In the genomic region with DNA sequence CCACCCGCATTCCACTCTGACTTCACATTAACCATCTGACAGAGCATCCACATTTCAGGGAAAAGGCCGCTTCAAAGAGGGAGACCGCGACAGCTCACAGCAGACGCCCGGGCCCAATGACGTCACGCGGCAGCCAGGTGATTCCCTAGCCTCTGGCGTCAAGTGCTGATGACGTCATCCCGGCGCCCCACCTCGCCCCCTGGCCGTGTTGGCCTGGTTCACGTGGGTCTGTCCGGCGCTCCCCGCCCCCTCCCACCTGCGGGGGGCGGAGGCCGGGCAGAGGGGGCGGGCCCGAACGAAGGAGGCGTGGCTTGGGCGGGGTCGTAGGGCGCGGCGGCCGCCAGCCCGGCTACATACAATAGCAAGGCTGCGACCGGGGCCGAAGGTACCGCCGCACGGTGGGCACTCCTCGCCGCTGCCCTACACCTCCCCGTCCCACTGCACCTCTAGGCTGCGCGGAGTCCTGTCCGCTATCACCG, we compare ENCODE assay signal across 8 mouse cellular contexts. TPM values are rescaled to one million over a fixed set of nuclear protein-coding genes. Genes with fewer than 3 reads are reported as not detected.
DNase-seq lines count a peak whose midpoint lies in the region; TF ChIP-seq lines count a peak whose summit lies in the region.

A gene (plus strand): TSS at position 352 of the 479 bp plus-strand sequence.

- TF ChIP-seq CTCF in left cerebral cortex, adult 2 months (IDR thresholded peaks at IDR 0.05): no peak

- H3K27ac ChIP-seq in left cerebral cortex, adult 2 months: peak within 1 kb of the TSS; percentile 69
- H3K27ac ChIP-seq in macrophage: no peak within 1 kb of the TSS

- DNase-seq in WW6 (ENCODE audit: low read depth, low spot score): peak; percentile 88
- DNase-seq in cerebellum, postnatal 36 days: peak; percentile 85 to 89
- DNase-seq in gastrocnemius, adult 18-20 months (ENCODE audit: low spot score): peak; percentile 29
- peak; percentile 56 for DNase-seq in hindlimb bud, embryonic 11.5 days (ENCODE audit: extremely low spot score, low read depth, low spot score)
- peak; percentile 83 to 84 for DNase-seq in left cerebral cortex, adult 2 months (ENCODE audit: extremely low spot score in 1 of 2, low spot score in 2 of 2)
- DNase-seq in right cerebral cortex, adult 18-20 months: peak; percentile 83
- DNase-seq in urinary bladder, postnatal 10 days (ENCODE audit: low spot score): peak; percentile 29

- no peaks in the 10 kb centered on the region for H3K36me3 ChIP-seq in macrophage (ENCODE audit: inconsistent target)

- H3K79me2 ChIP-seq in macrophage (ENCODE audit: inconsistent target): no peaks in the 10 kb centered on the region

- intact Hi-C loops in left cerebral cortex, adult 2 months (cut with DNase I): loop anchor here (1.0 to 5.0 kb wide), 3 partner anchors 23 to 55 kb away; no protein-coding TSS in a partner anchor

- peak within 1 kb of the TSS; percentile 93 for H3K4me3 ChIP-seq in left cerebral cortex, adult 2 months
- H3K4me3 ChIP-seq in macrophage (ENCODE audit: inconsistent target): peak within 1 kb of the TSS; percentile 15; the same call in 1 of the 2 replicates

- 2% methylated on average over 43 of the region's 46 CpGs for WGBS in macrophage (ENCODE audit: missing documents)

RNA-seq across cellular contexts. Expression of the gene that starts here (rescaled TPM):
- 10 to 100 TPM; 19.2 to 26.1 TPM for total RNA-seq in gastrocnemius, adult 18-20 months (2021)
- 100 to 1,000 TPM; 414 to 463 TPM for total RNA-seq in left cerebral cortex, adult 2 months (2021)
- total RNA-seq in macrophage (2018; cell fraction: chromatin; rRNA removed): 10 to 100 TPM in 21 of 26 experiments, 1 to 10 TPM in 5; 5.6 to 43.3 (median 23.1) TPM
- 10 to 100 TPM; 20.2 to 63.0 (median 35.3) TPM for total RNA-seq in macrophage (2018; cell fraction: cytosol; rRNA removed)
- total RNA-seq in macrophage (2018; cell fraction: nucleus; rRNA removed): 10 to 100 TPM in 24 of 26 experiments, 1 to 10 TPM in 2; 9.0 to 45.7 (median 24.7) TPM
- polyA plus RNA-seq in macrophage (2018): 26.4 to 32.8 TPM (median 31.0 TPM) in 3 replicates

Comparison
In these comparisons a context has a peak if more than half of its experiments do, and no peak if none do; other contexts are left out.
1. RNA of the gene that starts here (total RNA-seq): 414 to 463 TPM in left cerebral cortex, adult 2 months; 19.2 to 26.1 TPM in gastrocnemius, adult 18-20 months; every median in the first group is over 10 times any median in the second.
2. DNase-seq: peak in every context shown above with its lines; median percentile 88 in WW6; 87 in cerebellum, postnatal 36 days; 84 in left cerebral cortex, adult 2 months; 83 in right cerebral cortex, adult 18-20 months; 56 in hindlimb bud, embryonic 11.5 days; 29 in gastrocnemius, adult 18-20 months; 29 in urinary bladder, postnatal 10 days.